Mouse (Mus musculus): ENCODE measurements around the gene Cs.

The Cs gene

GRCm38 (mm10) chr10:128410560-128410845 lies 73.0 kb downstream of the Cs start:
- DNase-seq, result peak; percentile 16

GRCm38 (mm10) chr10:128411211-128412054 lies 73.9 kb downstream of the Cs start, which contains the start of the genes Nabp2 and Rnf41:
Gene Nabp2 (minus strand): TSS chr10:128411492.
Gene Rnf41 (plus strand): TSS chr10:128411657.
- DNase-seq, result peak; percentile 99

GRCm38 (mm10) chr10:128412055-128412381 lies 74.5 kb downstream of the Cs start:
- no peak for DNase-seq

All from kidney, postnatal 10 days (tissue).